Mouse (Mus musculus): ENCODE data around the gene Fmn2. TPM values are rescaled to one million over a fixed set of nuclear protein-coding genes. Genes with fewer than 3 reads are reported as not detected.

The Fmn2 gene
- polyA plus RNA-seq, 1 experiment = 0.22 TPM

DNA sequence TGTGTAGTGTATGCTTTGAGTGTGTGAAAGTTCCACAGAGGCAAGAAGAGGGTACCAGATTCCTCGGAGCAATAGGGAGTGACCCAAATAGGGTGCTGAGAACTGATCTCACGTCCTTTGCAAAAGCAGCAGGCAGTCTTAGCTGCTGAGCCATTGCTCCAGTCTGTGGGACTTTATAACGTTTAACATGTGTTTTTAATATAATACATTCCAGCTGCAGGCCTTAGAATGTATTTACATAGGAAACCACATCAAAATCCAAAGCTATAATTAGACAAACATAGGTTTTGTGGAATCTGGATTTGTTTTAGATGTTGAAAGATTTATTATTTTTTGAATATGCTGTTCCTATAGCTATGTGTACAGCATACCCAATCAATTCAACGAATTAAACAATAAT, 115.7 kb downstream of the Fmn2 start:
- no peaks in the 10 kb centered on the region for H3K4me1 ChIP-seq (replicated peaks; ENCODE audit: control insufficient read depth, insufficient read depth, low read length)
- 72% methylated on average over 4 of the region's 4 CpGs for WGBS
- TF ChIP-seq POLR2A (IDR thresholded peaks at IDR 0.05; ENCODE audit: control insufficient read depth, extremely low read depth, insufficient read depth, low read length, poor library complexity) = no peak
- TF ChIP-seq CTCF (IDR thresholded peaks at IDR 0.05; ENCODE audit: borderline replicate concordance, control insufficient read depth, extremely low read depth, insufficient read depth, low read length, poor library complexity) = no peak
- no peaks in the 10 kb centered on the region for H3K27me3 ChIP-seq (ENCODE audit: control insufficient read depth, insufficient read depth, low read length)
- DNase-seq = no peak
- no peak overlapping the region for H3K27ac ChIP-seq (ENCODE audit: control insufficient read depth, insufficient read depth, low read length)
- H3K4me3 ChIP-seq (ENCODE audit: control insufficient read depth, insufficient read depth, low read length) = no peak overlapping the region
- H3K36me3 ChIP-seq (ENCODE audit: control insufficient read depth, insufficient read depth, low read length) = no peaks in the 10 kb centered on the region

DNA sequence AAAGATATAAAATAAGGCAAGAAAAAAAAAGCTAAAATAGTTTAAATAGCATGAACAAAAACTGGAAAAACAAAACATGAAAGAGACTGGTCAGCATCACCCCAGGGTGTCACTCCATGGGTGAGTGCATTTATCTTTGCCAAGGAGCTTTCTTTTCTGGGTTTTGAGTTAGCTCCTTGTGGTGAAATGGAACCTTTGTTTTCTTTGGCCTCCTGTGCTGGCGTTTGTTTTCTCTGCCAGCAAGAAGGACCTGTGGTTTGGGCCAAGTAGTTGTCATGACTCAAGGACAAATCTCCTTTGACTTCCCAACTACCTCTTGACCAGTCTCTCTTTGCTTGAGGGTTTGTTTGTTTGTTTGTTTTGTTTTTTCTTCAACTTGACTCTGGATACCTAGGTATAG, 119.9 kb downstream of the Fmn2 start:
- DNase-seq = no peak
- WGBS = 53% methylated on average over 1 of the region's 1 CpGs
- Histone ChIP-seq H3K36me3 (ENCODE audit: control insufficient read depth, insufficient read depth, low read length) (no peaks in the 10 kb centered on the region), H3K27ac (ENCODE audit: control insufficient read depth, insufficient read depth, low read length) (no peak overlapping the region), H3K4me1 (replicated peaks; ENCODE audit: control insufficient read depth, insufficient read depth, low read length) (no peaks in the 10 kb centered on the region), H3K27me3 (ENCODE audit: control insufficient read depth, insufficient read depth, low read length) (no peaks in the 10 kb centered on the region), H3K4me3 (ENCODE audit: control insufficient read depth, insufficient read depth, low read length) (no peak overlapping the region)
- TF ChIP-seq CTCF (IDR thresholded peaks at IDR 0.05; ENCODE audit: borderline replicate concordance, control insufficient read depth, extremely low read depth, insufficient read depth, low read length, poor library complexity) (no peak), POLR2A (IDR thresholded peaks at IDR 0.05; ENCODE audit: control insufficient read depth, extremely low read depth, insufficient read depth, low read length, poor library complexity) (no peak)

DNA sequence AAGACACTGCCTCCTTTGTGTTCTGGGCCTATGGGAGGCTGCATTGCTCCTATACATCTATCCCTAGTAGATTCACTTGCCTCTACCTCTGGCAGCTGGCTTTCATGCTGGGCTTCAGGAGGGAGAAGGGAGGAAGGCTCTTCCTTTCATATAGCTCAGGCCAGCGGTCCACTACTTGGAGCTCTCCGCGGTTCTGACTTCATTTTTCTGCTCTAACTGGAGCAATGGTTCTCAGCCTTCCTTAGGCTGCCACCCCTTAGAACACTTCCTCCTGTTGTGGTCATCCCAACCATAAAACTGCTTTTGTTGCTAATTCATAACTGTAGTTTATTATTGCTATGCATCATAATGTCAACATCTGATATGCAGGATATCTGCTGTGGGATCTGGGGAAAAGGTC, 121.4 kb downstream of the Fmn2 start:
- 60% methylated on average over 3 of the region's 3 CpGs for WGBS
- H3K4me1 ChIP-seq (replicated peaks; ENCODE audit: control insufficient read depth, insufficient read depth, low read length) = no peaks in the 10 kb centered on the region
- no peak overlapping the region for H3K27ac ChIP-seq (ENCODE audit: control insufficient read depth, insufficient read depth, low read length)
- no peak overlapping the region for H3K4me3 ChIP-seq (ENCODE audit: control insufficient read depth, insufficient read depth, low read length)
- TF ChIP-seq CTCF (IDR thresholded peaks at IDR 0.05; ENCODE audit: borderline replicate concordance, control insufficient read depth, extremely low read depth, insufficient read depth, low read length, poor library complexity) (no peak), POLR2A (IDR thresholded peaks at IDR 0.05; ENCODE audit: control insufficient read depth, extremely low read depth, insufficient read depth, low read length, poor library complexity) (no peak)
- H3K27me3 ChIP-seq (ENCODE audit: control insufficient read depth, insufficient read depth, low read length) = no peaks in the 10 kb centered on the region
- H3K36me3 ChIP-seq (ENCODE audit: control insufficient read depth, insufficient read depth, low read length) = no peaks in the 10 kb centered on the region
- no peak for DNase-seq

DNA sequence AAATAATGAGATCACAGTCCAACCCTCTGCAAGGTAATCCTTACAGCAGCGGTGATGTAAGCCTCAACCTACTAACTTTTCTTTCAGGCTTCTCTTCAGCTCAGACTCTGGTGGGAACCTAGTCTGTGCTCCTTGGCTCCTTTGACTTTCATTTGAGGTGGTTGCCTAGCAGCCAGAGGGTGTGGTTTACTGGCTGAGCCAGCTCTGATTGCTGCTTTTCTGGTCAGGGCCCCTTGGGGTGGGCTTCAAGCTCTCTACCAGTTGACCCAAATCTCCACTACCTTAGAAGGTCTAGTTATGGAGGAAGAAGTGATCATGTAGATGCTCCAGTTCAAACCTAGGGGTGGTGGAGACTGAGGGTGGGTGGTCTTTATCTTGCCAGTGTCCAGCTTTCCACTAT, 128.4 kb downstream of the Fmn2 start:
- DNase-seq = no peak
- TF ChIP-seq CTCF (IDR thresholded peaks at IDR 0.05; ENCODE audit: borderline replicate concordance, control insufficient read depth, extremely low read depth, insufficient read depth, low read length, poor library complexity) = no peak
- TF ChIP-seq POLR2A (IDR thresholded peaks at IDR 0.05; ENCODE audit: control insufficient read depth, extremely low read depth, insufficient read depth, low read length, poor library complexity) = no peak
- Histone ChIP-seq H3K27ac (ENCODE audit: control insufficient read depth, insufficient read depth, low read length) (no peak overlapping the region), H3K4me1 (replicated peaks; ENCODE audit: control insufficient read depth, insufficient read depth, low read length) (no peaks in the 10 kb centered on the region), H3K27me3 (ENCODE audit: control insufficient read depth, insufficient read depth, low read length) (no peaks in the 10 kb centered on the region), H3K36me3 (ENCODE audit: control insufficient read depth, insufficient read depth, low read length) (no peaks in the 10 kb centered on the region), H3K4me3 (ENCODE audit: control insufficient read depth, insufficient read depth, low read length) (no peak overlapping the region)
- WGBS = 90% methylated on average over 1 of the region's 1 CpGs

DNA sequence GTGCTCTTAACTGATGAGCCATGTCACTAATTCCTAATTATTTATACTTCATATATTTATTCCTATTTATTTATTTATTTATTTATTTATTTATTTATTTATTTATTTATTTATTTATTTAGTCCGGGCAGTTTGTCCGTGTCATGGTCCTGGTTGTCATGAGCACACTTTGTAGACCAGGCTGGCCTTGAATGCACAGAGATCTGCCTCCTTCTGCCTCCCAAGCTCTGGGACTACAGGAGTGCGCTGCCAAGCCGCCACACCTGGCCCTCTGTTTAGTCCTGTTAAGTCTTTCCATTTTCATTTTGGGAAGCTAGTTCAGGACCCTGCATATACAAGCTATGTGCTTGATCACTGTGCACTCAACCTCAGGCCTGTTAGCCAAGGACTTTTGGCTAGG, 134.7 kb downstream of the Fmn2 start:
- DNase-seq = no peak
- WGBS = 94% methylated on average over 4 of the region's 4 CpGs
- TF ChIP-seq POLR2A (IDR thresholded peaks at IDR 0.05; ENCODE audit: control insufficient read depth, extremely low read depth, insufficient read depth, low read length, poor library complexity) (no peak), CTCF (IDR thresholded peaks at IDR 0.05; ENCODE audit: borderline replicate concordance, control insufficient read depth, extremely low read depth, insufficient read depth, low read length, poor library complexity) (no peak)
- Histone ChIP-seq H3K4me3 (ENCODE audit: control insufficient read depth, insufficient read depth, low read length) (no peak overlapping the region), H3K4me1 (replicated peaks; ENCODE audit: control insufficient read depth, insufficient read depth, low read length) (no peaks in the 10 kb centered on the region), H3K27ac (ENCODE audit: control insufficient read depth, insufficient read depth, low read length) (no peak overlapping the region), H3K27me3 (ENCODE audit: control insufficient read depth, insufficient read depth, low read length) (no peaks in the 10 kb centered on the region), H3K36me3 (ENCODE audit: control insufficient read depth, insufficient read depth, low read length) (no peaks in the 10 kb centered on the region)

DNA sequence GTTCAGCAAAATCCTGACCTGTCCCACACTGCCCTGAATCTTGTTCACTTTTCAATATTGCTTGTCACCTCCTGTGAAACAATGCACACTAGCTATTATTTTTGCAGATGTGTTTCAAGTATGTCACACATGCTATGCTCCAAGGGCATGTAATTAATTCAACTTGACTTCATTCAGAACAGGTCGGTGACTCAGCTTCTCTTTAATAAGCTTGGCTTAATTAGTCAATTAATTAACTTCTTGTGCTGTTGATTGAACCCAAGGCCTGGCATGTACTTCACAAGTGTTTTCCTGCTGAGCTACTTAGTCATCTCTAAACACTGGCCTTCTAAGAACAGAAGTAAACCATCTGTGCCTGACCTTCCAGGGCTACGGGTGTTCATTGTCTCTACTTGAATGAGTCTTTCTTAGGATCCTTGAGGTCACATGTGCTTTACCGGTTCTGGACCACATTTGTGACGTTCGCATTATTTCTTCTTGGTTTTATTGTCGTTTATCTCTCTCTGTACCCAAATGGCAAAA, 136.0 kb downstream of the Fmn2 start:
- Histone ChIP-seq H3K27ac (ENCODE audit: control insufficient read depth, insufficient read depth, low read length) (no peak overlapping the region), H3K4me3 (ENCODE audit: control insufficient read depth, insufficient read depth, low read length) (no peak overlapping the region), H3K4me1 (replicated peaks; ENCODE audit: control insufficient read depth, insufficient read depth, low read length) (no peaks in the 10 kb centered on the region), H3K27me3 (ENCODE audit: control insufficient read depth, insufficient read depth, low read length) (no peaks in the 10 kb centered on the region), H3K36me3 (ENCODE audit: control insufficient read depth, insufficient read depth, low read length) (no peaks in the 10 kb centered on the region)
- TF ChIP-seq POLR2A (IDR thresholded peaks at IDR 0.05; ENCODE audit: control insufficient read depth, extremely low read depth, insufficient read depth, low read length, poor library complexity) (no peak), CTCF (IDR thresholded peaks at IDR 0.05; ENCODE audit: borderline replicate concordance, control insufficient read depth, extremely low read depth, insufficient read depth, low read length, poor library complexity) (no peak)
- DNase-seq = no peak
- WGBS = 94% methylated on average over 6 of the region's 6 CpGs

DNA sequence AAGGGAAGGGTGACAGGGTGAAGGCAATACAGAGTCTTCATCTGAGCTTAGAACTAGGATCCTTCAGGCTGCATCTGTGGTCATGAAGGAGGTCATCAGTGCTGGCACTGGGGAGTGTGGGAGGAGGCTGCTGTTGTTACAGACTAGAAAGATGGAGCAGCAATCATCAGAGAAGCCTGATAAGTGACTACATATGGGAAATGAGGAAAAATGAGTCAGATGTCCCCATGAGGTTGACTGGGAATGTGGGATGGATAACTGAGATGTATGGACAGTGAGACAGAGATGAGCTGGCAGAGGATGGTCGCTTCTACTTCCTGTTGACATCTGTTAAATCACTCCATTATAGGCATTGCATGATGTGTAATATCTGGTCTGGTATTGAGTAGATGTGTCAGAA, 139.3 kb downstream of the Fmn2 start:
- DNase-seq = no peak
- H3K4me1 ChIP-seq (replicated peaks; ENCODE audit: control insufficient read depth, insufficient read depth, low read length) = no peaks in the 10 kb centered on the region
- no peak overlapping the region for H3K27ac ChIP-seq (ENCODE audit: control insufficient read depth, insufficient read depth, low read length)
- no peak overlapping the region for H3K4me3 ChIP-seq (ENCODE audit: control insufficient read depth, insufficient read depth, low read length)
- H3K36me3 ChIP-seq (ENCODE audit: control insufficient read depth, insufficient read depth, low read length) = no peaks in the 10 kb centered on the region
- WGBS = 88% methylated on average over 1 of the region's 1 CpGs
- no peaks in the 10 kb centered on the region for H3K27me3 ChIP-seq (ENCODE audit: control insufficient read depth, insufficient read depth, low read length)
- TF ChIP-seq CTCF (IDR thresholded peaks at IDR 0.05; ENCODE audit: borderline replicate concordance, control insufficient read depth, extremely low read depth, insufficient read depth, low read length, poor library complexity) = no peak

Measured in thymus, adult 2 months (tissue).